Mouse (Mus musculus): ENCODE data around the gene Olr1. TPM values are rescaled to one million over a fixed set of nuclear protein-coding genes. Genes with fewer than 3 reads are reported as not detected.

The Olr1 gene
- total RNA-seq, 2 experiments from 2014 or later = not detected

Other genes with a start within 250 kb of the Olr1 start
- gene Cd69, start 231.7 kb downstream of the Olr1 start, total RNA-seq (2021) = not detected
- gene 4922502D21Rik, start 175.4 kb downstream of the Olr1 start, total RNA-seq (2021) = not detected
- under 1 TPM in 1 of 2 experiments, not detected in 1; 0.28 TPM for gene Clec12a, start 164.5 kb downstream of the Olr1 start, total RNA-seq (2021)
- gene Clec12b, start 121.3 kb downstream of the Olr1 start, total RNA-seq (2021) = not detected
- gene Clec1b, start 109.9 kb downstream of the Olr1 start, total RNA-seq (2021) = under 1 TPM in 1 of 2 experiments, not detected in 1; 0.68 TPM
- gene Clec9a, start 98.3 kb downstream of the Olr1 start, total RNA-seq (2021) = not detected
- 1 to 10 TPM; 1.3 to 2.1 TPM for gene Clec1a, start 55.2 kb downstream of the Olr1 start, total RNA-seq (2021)
- not detected for gene Tmem52b, start 5.4 kb upstream of the Olr1 start, total RNA-seq (2021)
- 100 to 1,000 TPM; 206 to 217 TPM for gene Gabarapl1, start 26.0 kb upstream of the Olr1 start, total RNA-seq (2021)
- not detected for gene Klre1, start 70.7 kb upstream of the Olr1 start, total RNA-seq (2021)
- gene Klrd1, start 84.6 kb upstream of the Olr1 start, total RNA-seq (2021) = not detected
- not detected for gene Klrk1, start 116.7 kb upstream of the Olr1 start, total RNA-seq (2021)
- not detected for gene Klrc3, start 136.2 kb upstream of the Olr1 start, total RNA-seq (2021)
- not detected for gene Klrc2, start 153.5 kb upstream of the Olr1 start, total RNA-seq (2021)
- gene Klrc1, start 171.8 kb upstream of the Olr1 start, total RNA-seq (2021) = not detected
- not detected for gene Klri1, start 210.0 kb upstream of the Olr1 start, total RNA-seq (2021)
- not detected for gene Klri2, start 233.3 kb upstream of the Olr1 start, total RNA-seq (2021)

All from left cerebral cortex, postnatal 4 days (tissue).